Mouse (Mus musculus) layer of hippocampus, adult 8-10 months (tissue): Measurements from ENCODE around the gene Mdc1. TPM values are rescaled to one million over a fixed set of nuclear protein-coding genes. Genes with fewer than 3 reads are reported as not detected.

Experiments
- DNase-seq, 2 experiments: peaks; one replicate each; pipeline ENCODE4 v3.0.0; 2022; ENCODE audit warnings: low spot score in 2 of 2
- microRNA-seq, 2 experiments: library from miRNA; unstranded; fragments of <30 nt; microRNA quantifications; one replicate each; pipeline ENCODE4 v1.2.0; 2022
- total RNA-seq, 4 experiments: library from RNA; stranded (reverse); gene quantifications; 2 replicates each; pipeline ENCODE4 v1.2.4; 2022

Gene Mdc1
- total RNA-seq, 4 experiments from 2014 or later = 16.9 to 20.1 (median 18.3) TPM

GRCm38 (mm10) chr17:35879245-35880057 lies 38.1 kb downstream of the Mdc1 start, which contains the start of gene Dhx16:
TSS of gene Dhx16 (plus strand) at chr17:35879819.
- peak; percentile 93 to 94 for DNase-seq

- DNase-seq = no peak
Observed at GRCm38 (mm10) chr17:35882924-35883323, 41.6 kb downstream of the Mdc1 start.

- DNase-seq = no peak
Observed at GRCm38 (mm10) chr17:35883777-35884176, 42.5 kb downstream of the Mdc1 start.

- DNase-seq = no peak
Observed at GRCm38 (mm10) chr17:35887725-35888124, 46.4 kb downstream of the Mdc1 start.

- DNase-seq = peak; percentile 80 to 89
Observed at GRCm38 (mm10) chr17:35896781-35897643, 55.7 kb downstream of the Mdc1 start, which contains the start of gene 2310061I04Rik. TSS of gene 2310061I04Rik (minus strand) at chr17:35897431.

- DNase-seq = no peak
Observed at GRCm38 (mm10) chr17:35897644-35898573, 56.6 kb downstream of the Mdc1 start.

- DNase-seq = no peak
Observed at GRCm38 (mm10) chr17:35900636-35901035, 59.3 kb downstream of the Mdc1 start.

GRCm38 (mm10) chr17:35903343-35903991 lies 62.2 kb downstream of the Mdc1 start:
- DNase-seq = no peak

- DNase-seq = no peak
Observed at GRCm38 (mm10) chr17:35903992-35904355, 62.7 kb downstream of the Mdc1 start.

- DNase-seq = no peak
Observed at GRCm38 (mm10) chr17:35905587-35905986, 64.3 kb downstream of the Mdc1 start.

- DNase-seq = no peak
Observed at GRCm38 (mm10) chr17:35907609-35908008, 66.3 kb downstream of the Mdc1 start.

Small RNAs within 50 kb of the gene (microRNA-seq; reads per million reads assigned to microRNA genes)
- gene Gm28033 = 0 to 1.3 reads per million in 2 experiments

Other genes starting within 250 kb of the Mdc1 start
- gene Sfta2, start 240.0 kb upstream of the Mdc1 start, total RNA-seq = not detected
- gene Gm9573, start 214.9 kb upstream of the Mdc1 start, total RNA-seq = not detected
- not detected for gene Mucl3, start 197.8 kb upstream of the Mdc1 start, total RNA-seq
- 10 to 100 TPM; 28.0 to 44.7 (median 35.4) TPM for gene Vars2, start 173.9 kb upstream of the Mdc1 start, total RNA-seq
- 10 to 100 TPM; 28.3 to 35.3 (median 33.2) TPM for gene Gtf2h4, start 167.8 kb upstream of the Mdc1 start, total RNA-seq
- 10 to 100 TPM; 58.3 to 84.6 (median 74.1) TPM for gene Ddr1, start 136.9 kb upstream of the Mdc1 start, total RNA-seq
- 10 to 100 TPM in 1 of 4 experiments, 1 to 10 TPM in 3; 4.9 to 11.0 (median 7.3) TPM for gene Ier3, start 19.8 kb upstream of the Mdc1 start, total RNA-seq
- gene Flot1, start 18.3 kb upstream of the Mdc1 start, total RNA-seq = 100 to 1,000 TPM; 124 to 142 (median 137) TPM
- gene Tubb5, start 3.2 kb upstream of the Mdc1 start, total RNA-seq = 100 to 1,000 TPM; 339 to 357 (median 343) TPM
- 1 to 10 TPM; 1.8 to 3.7 (median 1.9) TPM for gene Nrm, start 19.8 kb downstream of the Mdc1 start, total RNA-seq
- gene Ppp1r18, start 24.1 kb downstream of the Mdc1 start, total RNA-seq = 10 to 100 TPM in 2 of 4 experiments, 1 to 10 TPM in 2; 6.5 to 19.5 (median 12.8) TPM
- gene Dhx16, start 38.3 kb downstream of the Mdc1 start, total RNA-seq = 10 to 100 TPM; 28.3 to 35.3 (median 31.4) TPM
- 10 to 100 TPM; 45.9 to 61.4 (median 50.0) TPM for gene 2310061I04Rik, start 55.9 kb downstream of the Mdc1 start, total RNA-seq
- 10 to 100 TPM; 53.2 to 64.1 (median 60.0) TPM for gene Atat1, start 68.6 kb downstream of the Mdc1 start, total RNA-seq
- gene Mrps18b, start 74.9 kb downstream of the Mdc1 start, total RNA-seq = 10 to 100 TPM; 39.0 to 57.9 (median 42.8) TPM
- gene Ppp1r10, start 74.9 kb downstream of the Mdc1 start, total RNA-seq = 10 to 100 TPM; 71.6 to 79.8 (median 74.6) TPM
- 10 to 100 TPM; 68.3 to 76.5 (median 72.7) TPM for gene Abcf1, start 128.2 kb downstream of the Mdc1 start, total RNA-seq
- 100 to 1,000 TPM; 135 to 141 (median 138) TPM for gene Gnl1, start 138.3 kb downstream of the Mdc1 start, total RNA-seq
- 10 to 100 TPM; 40.5 to 52.4 (median 45.4) TPM for gene Prr3, start 138.7 kb downstream of the Mdc1 start, total RNA-seq
- gene H2-T24, start 179.0 kb downstream of the Mdc1 start, total RNA-seq = 1 to 10 TPM in 3 of 4 experiments, under 1 TPM in 1; 0.80 to 4.4 (median 2.6) TPM
- gene H2-T23, start 191.3 kb downstream of the Mdc1 start, total RNA-seq = 10 to 100 TPM in 2 of 4 experiments, 1 to 10 TPM in 2; 6.6 to 30.9 (median 14.2) TPM
- 10 to 100 TPM; 15.7 to 18.4 (median 16.5) TPM for gene H2-T22, start 201.2 kb downstream of the Mdc1 start, total RNA-seq
- gene Gm6034, start 201.4 kb downstream of the Mdc1 start, total RNA-seq = not detected
- 1 to 10 TPM in 3 of 4 experiments, under 1 TPM in 1; 1.00 to 5.0 (median 2.2) TPM for gene Gm11127, start 216.9 kb downstream of the Mdc1 start, total RNA-seq